Mouse (Mus musculus): Measurements from ENCODE around the gene Ankmy2.

Ankmy2 gene

GRCm38 (mm10) chr12:36156637-36157303 is at the start of gene Ankmy2:
Gene Ankmy2 (plus strand): TSS chr12:36157114.
- peak; percentile 94 for DNase-seq (ENCODE audit: low spot score)

GRCm38 (mm10) chr12:36108442-36108841 is 48.5 kb upstream of the Ankmy2 start:
- DNase-seq (ENCODE audit: low spot score), result no peak

- no peak for DNase-seq (ENCODE audit: low spot score)
Observed at GRCm38 (mm10) chr12:36110457-36110856, 46.5 kb upstream of the Ankmy2 start.

GRCm38 (mm10) chr12:36111110-36111509 is 45.8 kb upstream of the Ankmy2 start:
- DNase-seq (ENCODE audit: low spot score), result no peak

GRCm38 (mm10) chr12:36112081-36112480 is 44.8 kb upstream of the Ankmy2 start:
- DNase-seq (ENCODE audit: low spot score), result no peak

- DNase-seq (ENCODE audit: low spot score), result no peak
Observed at GRCm38 (mm10) chr12:36117161-36117560, 39.8 kb upstream of the Ankmy2 start.

- DNase-seq (ENCODE audit: low spot score), result no peak
Observed at GRCm38 (mm10) chr12:36119244-36119643, 37.7 kb upstream of the Ankmy2 start.

- no peak for DNase-seq (ENCODE audit: low spot score)
Observed at GRCm38 (mm10) chr12:36126049-36126448, 30.9 kb upstream of the Ankmy2 start.

- no peak for DNase-seq (ENCODE audit: low spot score)
Observed at GRCm38 (mm10) chr12:36129826-36130225, 27.1 kb upstream of the Ankmy2 start.

- no peak for DNase-seq (ENCODE audit: low spot score)
Observed at GRCm38 (mm10) chr12:36132254-36132653, 24.7 kb upstream of the Ankmy2 start.

- no peak for DNase-seq (ENCODE audit: low spot score)
Observed at GRCm38 (mm10) chr12:36132668-36133067, 24.2 kb upstream of the Ankmy2 start.

- no peak for DNase-seq (ENCODE audit: low spot score)
Observed at GRCm38 (mm10) chr12:36133547-36133946, 23.4 kb upstream of the Ankmy2 start.

- DNase-seq (ENCODE audit: low spot score), result no peak
Observed at GRCm38 (mm10) chr12:36134111-36134510, 22.8 kb upstream of the Ankmy2 start.

- no peak for DNase-seq (ENCODE audit: low spot score)
Observed at GRCm38 (mm10) chr12:36135409-36135808, 21.5 kb upstream of the Ankmy2 start.

GRCm38 (mm10) chr12:36136285-36136684 is 20.6 kb upstream of the Ankmy2 start:
- no peak for DNase-seq (ENCODE audit: low spot score)

GRCm38 (mm10) chr12:36137192-36137591 is 19.7 kb upstream of the Ankmy2 start:
- no peak for DNase-seq (ENCODE audit: low spot score)

- DNase-seq (ENCODE audit: low spot score), result no peak
Observed at GRCm38 (mm10) chr12:36140401-36140800, 16.5 kb upstream of the Ankmy2 start.

- DNase-seq (ENCODE audit: low spot score), result no peak
Observed at GRCm38 (mm10) chr12:36146230-36147011, 10.5 kb upstream of the Ankmy2 start.

- DNase-seq (ENCODE audit: low spot score), result no peak
Observed at GRCm38 (mm10) chr12:36150265-36150664, 6.6 kb upstream of the Ankmy2 start.

GRCm38 (mm10) chr12:36150737-36151136 is 6.2 kb upstream of the Ankmy2 start:
- no peak for DNase-seq (ENCODE audit: low spot score)

- peak; percentile 31 for DNase-seq (ENCODE audit: low spot score)
Observed at GRCm38 (mm10) chr12:36155141-36155641, 1.7 kb upstream of the Ankmy2 start.

- DNase-seq (ENCODE audit: low spot score), result no peak
Observed at GRCm38 (mm10) chr12:36156101-36156636, 745 bp upstream of the Ankmy2 start.

- DNase-seq (ENCODE audit: low spot score), result no peak
Observed at GRCm38 (mm10) chr12:36157304-36157637, 357 bp downstream of the Ankmy2 start.
